Mouse (Mus musculus) small intestine, adult 2 months (tissue): Measurements from ENCODE around the gene Magi1.

Experiments used
- CTCF ChIP-seq: fragments of 200-500 bp; IDR thresholded peaks from 2 replicates; pipeline ENCODE4 v1.5.1; 2012; ENCODE audit warnings: low read depth, mild to moderate bottlenecking, control low read depth, inconsistent platforms, low read length, moderate library complexity, mixed read lengths; ENCODE audit not compliant: insufficient replicate concordance, insufficient read length; ENCODE audit errors: extremely low read depth
- POLR2A ChIP-seq: fragments of 200-500 bp; IDR thresholded peaks from 2 replicates; pipeline ENCODE4 v1.6.1; 2012; ENCODE audit warnings: low read depth, mild to moderate bottlenecking, control low read depth, inconsistent platforms, low read length, moderate library complexity

GRCm38 (mm10) chr6:94177559-94177958 lies 106.2 kb downstream of the Magi1 start:
- TF ChIP-seq POLR2A (no peak), CTCF (no peak)
